Mouse (Mus musculus) liver, adult 2 months (tissue): ENCODE data around the gene Syn3. TPM values are rescaled to one million over a fixed set of nuclear protein-coding genes. Genes with fewer than 3 reads are reported as not detected.

Experiments used
- DNase-seq: peaks from one replicate; pipeline ENCODE4 v3.0.0-alpha.2; 2011; ENCODE audit warnings: low read depth, low spot score; ENCODE audit errors: extremely low read depth
- H3K27ac ChIP-seq: fragments of 200-500 bp; replicated peaks from 2 replicates; pipeline ENCODE4 v1.5.1; 2012; ENCODE audit warnings: low read depth, mild to moderate bottlenecking, control low read depth, inconsistent platforms, low read length; ENCODE audit not compliant: insufficient read depth
- H3K27me3 ChIP-seq: fragments of 200-500 bp; 2 replicates; pipeline ENCODE4 v1.6.1; 2012; ENCODE audit warnings: mild to moderate bottlenecking, moderate library complexity, low read length, inconsistent platforms; ENCODE audit not compliant: control insufficient read depth, insufficient read depth
- H3K36me3 ChIP-seq: fragments of 200-500 bp; 2 replicates; pipeline ENCODE4 v1.6.1; 2012; ENCODE audit warnings: low read length, inconsistent platforms; ENCODE audit not compliant: control insufficient read depth, insufficient read depth
- H3K4me1 ChIP-seq: fragments of 200-500 bp; 2 replicates; pipeline ENCODE4 v1.6.1; 2011; ENCODE audit warnings: low read length; ENCODE audit not compliant: control insufficient read depth, insufficient read depth
- H3K4me3 ChIP-seq: fragments of 200-500 bp; 2 replicates; pipeline ENCODE4 v1.5.1; 2011; ENCODE audit warnings: low read depth, mild to moderate bottlenecking, control low read depth, low read length, moderate library complexity; ENCODE audit not compliant: insufficient read depth
- H3K79me2 ChIP-seq: fragments of 200-500 bp; 2 replicates; pipeline ENCODE4 v1.6.1; 2012; ENCODE audit warnings: inconsistent platforms, mild to moderate bottlenecking, low read length, moderate library complexity; ENCODE audit not compliant: control insufficient read depth, insufficient read depth
- H3K9ac ChIP-seq: fragments of 200-500 bp; 2 replicates; pipeline ENCODE4 v1.6.1; 2012; ENCODE audit warnings: low read depth, mild to moderate bottlenecking, control low read depth, inconsistent platforms, low read length
- CTCF ChIP-seq: fragments of 200-500 bp; IDR thresholded peaks from 2 replicates; pipeline ENCODE4 v1.5.1; 2011; ENCODE audit warnings: low read depth, low read length, control low read depth
- POLR2A ChIP-seq: fragments of 200-500 bp; IDR thresholded peaks from 2 replicates; pipeline ENCODE4 v1.6.1; 2011; ENCODE audit warnings: low read length, control low read depth; ENCODE audit not compliant: insufficient read depth; ENCODE audit errors: extremely low read depth
- WGBS: fragments of 180-500 bp; shearing (Covaris S2); methylation state at CpG from one replicate; pipeline ENCODE4 v1.1.7; 2018; 5-methylcytosine and 5-hydroxymethylcytosine counted together
- polyA plus RNA-seq: library from polyadenylated mRNA; depleted of rRNA; stranded (reverse); fragments of >200 nt; gene quantifications from 2 replicates; pipeline ENCODE4 v1.2.3, GENCODE M21; 2012
- total RNA-seq: library from RNA; depleted of rRNA; stranded (reverse); fragments of >200 nt; gene quantifications from 2 replicates; pipeline ENCODE4 v1.2.3, GENCODE M21; 2014

The Syn3 gene
- total and polyA plus RNA-seq, 2 experiments, result 0.81 to 0.83 TPM

DNA sequence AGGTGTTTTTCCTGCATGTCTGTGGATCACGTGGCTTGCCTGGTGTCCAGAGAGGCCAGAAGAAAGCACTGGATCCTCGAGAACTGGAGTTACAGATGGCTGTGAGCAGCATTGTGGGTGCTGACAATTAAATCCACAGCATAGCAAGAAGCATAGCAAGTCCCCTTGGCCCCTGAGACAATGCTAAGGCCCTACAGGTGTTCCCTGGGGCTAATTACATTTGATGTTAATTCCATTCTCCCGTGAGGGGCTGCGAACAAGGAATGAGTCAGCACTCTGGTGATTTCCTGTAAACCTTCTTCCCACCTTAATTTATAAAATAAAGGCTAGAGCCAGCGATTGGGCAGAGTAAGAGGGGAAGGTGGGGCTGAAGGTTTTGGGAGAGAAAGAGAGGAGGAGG lies 479.9 kb downstream of the Syn3 start:
- no peak for TF ChIP-seq POLR2A
- TF ChIP-seq CTCF, result no peak
- H3K36me3 ChIP-seq, result no peaks in the 10 kb centered on the region
- no peak overlapping the region for H3K4me3 ChIP-seq
- H3K79me2 ChIP-seq, result no peaks in the 10 kb centered on the region; the same call in 1 of the 2 replicates
- H3K27me3 ChIP-seq, result no peaks in the 10 kb centered on the region
- H3K27ac ChIP-seq, result no peak overlapping the region
- no peak overlapping the region for H3K9ac ChIP-seq
- 64% methylated on average over 5 of the region's 5 CpGs for WGBS
- DNase-seq, result no peak
- H3K4me1 ChIP-seq, result peaks cover 4% of the 10 kb centered on the region

DNA sequence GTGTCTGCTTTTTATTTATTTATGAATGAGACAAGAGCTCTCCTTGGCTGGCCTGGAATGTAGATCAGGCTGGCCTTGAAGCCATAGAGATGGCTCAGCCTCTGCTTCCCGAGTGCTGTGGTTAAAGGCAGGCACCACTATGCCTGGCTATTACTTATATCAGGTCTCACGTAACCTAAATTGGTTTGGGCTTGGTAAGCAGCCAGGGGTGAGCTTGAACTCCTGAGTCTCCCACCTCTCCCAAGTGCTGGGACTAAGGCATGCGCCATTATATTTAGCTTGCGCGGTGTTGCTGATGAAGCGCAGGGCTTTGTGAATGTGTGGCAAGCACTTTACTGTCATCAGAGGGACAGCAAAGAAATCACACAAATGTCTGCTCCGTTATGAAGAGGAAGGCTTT lies 480.9 kb downstream of the Syn3 start:
- no peaks in the 10 kb centered on the region; the same call in 1 of the 2 replicates for H3K79me2 ChIP-seq
- 91% methylated on average over 7 of the region's 7 CpGs for WGBS
- H3K36me3 ChIP-seq, result no peaks in the 10 kb centered on the region
- H3K27me3 ChIP-seq, result no peaks in the 10 kb centered on the region
- TF ChIP-seq POLR2A (no peak), CTCF (no peak)
- H3K27ac ChIP-seq, result no peak overlapping the region
- H3K9ac ChIP-seq, result no peak overlapping the region
- H3K4me3 ChIP-seq, result no peak overlapping the region
- H3K4me1 ChIP-seq, result peaks cover 2% of the 10 kb centered on the region
- no peak for DNase-seq

DNA sequence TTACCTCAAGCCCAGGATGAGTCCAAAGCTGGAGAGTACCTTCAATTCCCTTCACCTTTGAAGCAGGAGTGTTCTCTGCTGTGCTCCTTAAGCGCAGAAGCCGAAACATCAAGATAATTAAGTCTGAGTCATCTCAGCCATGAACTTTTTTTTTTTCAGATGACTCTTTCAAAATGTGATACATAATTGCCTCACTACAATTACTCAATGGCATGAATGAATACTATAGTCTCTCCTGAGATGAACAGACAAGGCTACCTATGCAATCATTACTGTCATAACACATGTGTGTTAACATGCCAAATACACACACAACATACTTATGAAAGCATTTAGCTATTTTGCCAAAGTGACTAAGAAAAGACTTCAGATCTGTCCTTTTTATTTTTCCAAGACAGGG lies 486.9 kb downstream of the Syn3 start, which contains the start of gene Bpifc:
Gene Bpifc (minus strand): TSS at position 115 of the 400 bp plus-strand sequence.
- Histone ChIP-seq H3K4me1 (no peaks in the 10 kb centered on the region), H3K79me2 (no peaks in the 10 kb centered on the region), H3K4me3 (no peak within 1 kb of the TSS), H3K27me3 (no peaks in the 10 kb centered on the region), H3K36me3 (no peaks in the 10 kb centered on the region), H3K27ac (no peak within 1 kb of the TSS), H3K9ac (no peak within 1 kb of the TSS)
- DNase-seq, result no peak
- WGBS, result 92% methylated on average over 2 of the region's 2 CpGs
- no peak for TF ChIP-seq CTCF
- TF ChIP-seq POLR2A, result no peak

DNA sequence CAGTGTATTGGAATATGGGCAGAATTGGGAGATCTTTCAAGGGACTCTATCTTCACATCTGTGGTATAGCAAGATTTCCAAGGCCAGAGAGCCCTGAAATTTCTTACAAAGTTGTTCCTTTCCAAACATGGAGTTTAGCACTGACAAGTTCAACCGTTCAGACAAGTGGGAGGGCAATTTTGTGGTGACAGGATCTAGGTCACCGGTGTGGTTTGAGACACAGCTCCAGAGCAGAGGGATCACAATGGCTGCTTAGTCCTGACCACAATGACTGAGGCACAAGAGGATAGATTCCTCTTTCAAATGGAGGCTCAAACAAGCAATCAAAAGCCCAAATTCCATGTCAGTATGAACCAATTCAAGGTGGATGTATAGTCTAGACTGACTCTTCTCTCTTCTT lies 487.5 kb downstream of the Syn3 start:
- TF ChIP-seq POLR2A, result no peak
- no peak for TF ChIP-seq CTCF
- 76% methylated on average over 2 of the region's 2 CpGs for WGBS
- no peak overlapping the region for H3K27ac ChIP-seq
- no peaks in the 10 kb centered on the region for H3K79me2 ChIP-seq
- no peaks in the 10 kb centered on the region for H3K27me3 ChIP-seq
- no peak overlapping the region for H3K4me3 ChIP-seq
- no peaks in the 10 kb centered on the region for H3K4me1 ChIP-seq
- no peak overlapping the region for H3K9ac ChIP-seq
- no peak for DNase-seq
- H3K36me3 ChIP-seq, result no peaks in the 10 kb centered on the region

DNA sequence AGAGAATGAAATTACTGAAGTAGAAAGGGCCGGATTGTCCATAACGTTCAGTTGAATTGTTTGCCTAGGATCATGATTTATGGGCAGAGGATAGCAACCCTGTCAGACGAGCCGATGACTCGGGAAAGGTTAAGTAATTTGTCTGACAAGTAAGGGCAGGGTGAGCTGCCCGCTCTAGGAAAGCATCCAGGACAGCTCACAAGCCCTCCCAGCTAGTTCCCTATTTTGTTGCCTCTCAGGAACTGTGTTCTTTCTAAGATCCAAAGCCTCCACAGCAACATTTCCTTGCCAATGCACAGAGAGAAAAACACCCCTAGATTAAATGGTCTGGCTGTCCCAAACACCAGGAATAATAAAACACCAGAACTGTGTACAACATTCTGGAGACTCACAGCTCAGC lies 488.1 kb downstream of the Syn3 start:
- H3K4me1 ChIP-seq, result no peaks in the 10 kb centered on the region
- no peak for TF ChIP-seq CTCF
- no peak for TF ChIP-seq POLR2A
- H3K27me3 ChIP-seq, result no peaks in the 10 kb centered on the region
- H3K4me3 ChIP-seq, result no peak overlapping the region
- H3K36me3 ChIP-seq, result no peaks in the 10 kb centered on the region
- DNase-seq, result no peak
- no peak overlapping the region for H3K27ac ChIP-seq
- H3K9ac ChIP-seq, result no peak overlapping the region
- no peaks in the 10 kb centered on the region for H3K79me2 ChIP-seq
- WGBS, result 68% methylated on average over 6 of the region's 6 CpGs

DNA sequence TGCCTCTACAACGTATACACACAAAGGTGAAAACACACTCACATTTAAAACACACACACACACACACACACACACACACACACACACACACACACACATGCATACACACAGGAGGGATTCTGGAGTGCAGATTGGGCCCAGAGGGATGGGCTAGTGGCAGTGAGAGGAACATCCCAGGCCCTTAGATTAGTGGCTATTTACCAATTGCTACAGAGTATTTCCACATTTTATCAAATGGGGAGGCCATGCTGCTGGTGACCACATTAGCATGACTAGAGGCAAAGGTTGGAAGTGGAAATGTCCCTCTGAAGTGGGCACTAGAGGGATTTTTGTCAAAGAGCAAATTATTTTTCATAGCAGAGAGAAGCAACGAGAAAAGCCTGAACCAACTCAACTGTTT lies 489.0 kb downstream of the Syn3 start:
- H3K4me1 ChIP-seq, result no peaks in the 10 kb centered on the region
- no peak overlapping the region for H3K27ac ChIP-seq
- no peaks in the 10 kb centered on the region for H3K27me3 ChIP-seq
- H3K79me2 ChIP-seq, result no peaks in the 10 kb centered on the region
- no peak overlapping the region for H3K9ac ChIP-seq
- DNase-seq, result no peak
- H3K36me3 ChIP-seq, result no peaks in the 10 kb centered on the region
- TF ChIP-seq CTCF (no peak), POLR2A (no peak)
- 91% methylated on average over 2 of the region's 2 CpGs for WGBS
- no peak overlapping the region for H3K4me3 ChIP-seq
